Mouse (Mus musculus): ENCODE results near the gene Dnaaf1. TPM values are rescaled to one million over a fixed set of nuclear protein-coding genes. Genes with fewer than 3 reads are reported as not detected.

Dnaaf1 gene
- polyA plus RNA-seq, 1 experiment = 0.70 TPM

- Histone ChIP-seq H3K4me1 (ENCODE audit: control insufficient read depth, insufficient read depth, low read length) (peaks cover 1% of the 10 kb centered on the region; the same call in 1 of the 2 replicates), H3K4me3 (replicated peaks; ENCODE audit: control insufficient read depth, low read depth, low read length) (no peak overlapping the region), H3K27ac (ENCODE audit: control insufficient read depth, insufficient read depth, low read depth, low read length, poor library complexity) (no peak overlapping the region)
- WGBS = 53% methylated on average over 13 of the region's 13 CpGs
- no peak for TF ChIP-seq POLR2A (IDR thresholded peaks at IDR 0.05; ENCODE audit: borderline replicate concordance, control insufficient read depth, low read depth, low read length)
- no peak for TF ChIP-seq CTCF (IDR thresholded peaks at IDR 0.05; ENCODE audit: control insufficient read depth, insufficient read depth, low read length)
Observed at GRCm38 (mm10) chr8:119579096-119579495, 4.1 kb downstream of the Dnaaf1 start.

DNA sequence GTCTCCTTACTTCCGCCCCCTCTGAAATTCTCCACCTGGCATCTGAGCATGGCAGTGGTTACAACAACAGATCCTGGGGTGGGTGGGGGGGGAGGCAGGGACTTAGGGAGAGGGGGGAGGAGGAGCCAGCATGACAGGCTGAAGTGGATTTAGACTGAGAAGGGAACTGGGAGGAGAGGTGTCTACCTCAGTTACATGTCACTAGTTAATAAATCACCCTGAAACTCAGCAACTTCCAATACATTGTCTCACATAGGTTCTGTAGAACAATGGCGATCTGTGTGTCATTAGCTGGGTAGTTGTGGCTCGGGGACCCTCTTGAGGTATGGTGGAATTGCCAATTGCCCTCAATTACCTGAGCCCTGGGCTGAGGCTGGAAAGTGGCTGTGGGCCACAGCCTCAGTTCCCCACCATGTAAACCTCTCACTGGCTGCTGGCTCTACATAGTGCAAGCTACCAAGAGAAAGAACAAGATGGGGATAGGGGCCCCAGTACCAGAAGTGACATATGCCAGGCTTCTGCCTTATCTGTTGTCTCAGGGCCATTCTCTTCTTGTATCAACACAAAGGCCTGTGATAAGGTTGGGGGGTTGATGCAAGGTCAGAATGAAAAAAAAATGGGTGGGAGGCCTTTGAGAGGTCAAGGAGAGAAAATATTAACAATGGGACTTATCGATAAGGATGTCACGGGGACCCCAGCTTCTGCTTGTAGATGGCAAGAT is 5.6 kb downstream of the Dnaaf1 start:
- 85% methylated on average over 5 of the region's 5 CpGs for WGBS
- Histone ChIP-seq H3K4me1 (ENCODE audit: control insufficient read depth, insufficient read depth, low read length) (no peaks in the 10 kb centered on the region; the same call in 1 of the 2 replicates), H3K27ac (ENCODE audit: control insufficient read depth, insufficient read depth, low read depth, low read length, poor library complexity) (no peak overlapping the region), H3K4me3 (replicated peaks; ENCODE audit: control insufficient read depth, low read depth, low read length) (no peak overlapping the region)
- TF ChIP-seq CTCF (IDR thresholded peaks at IDR 0.05; ENCODE audit: control insufficient read depth, insufficient read depth, low read length) (no peak), POLR2A (IDR thresholded peaks at IDR 0.05; ENCODE audit: borderline replicate concordance, control insufficient read depth, low read depth, low read length) (no peak)

DNA sequence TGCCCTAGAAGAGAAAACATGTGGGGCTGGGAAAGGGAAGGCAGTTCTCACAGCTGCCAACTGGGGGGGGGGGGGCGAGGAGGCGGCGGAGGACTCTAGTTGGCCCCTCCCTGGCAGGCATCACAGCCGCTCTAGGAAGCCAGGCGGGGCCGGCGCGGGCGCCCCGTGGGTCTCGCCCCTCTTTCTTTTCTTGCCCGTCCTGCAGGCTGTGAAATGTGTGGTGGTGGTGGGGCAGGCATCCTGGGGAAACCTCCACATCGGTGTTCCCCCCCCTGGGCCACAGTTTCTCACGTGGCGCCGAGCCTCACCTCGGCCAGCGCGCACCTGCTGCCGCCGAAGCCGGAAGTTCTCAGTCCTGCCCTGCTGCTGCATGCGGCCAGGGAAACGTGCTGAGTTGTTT is 10.9 kb downstream of the Dnaaf1 start:
- TF ChIP-seq CTCF (IDR thresholded peaks at IDR 0.05; ENCODE audit: control insufficient read depth, insufficient read depth, low read length) (no peak), POLR2A (IDR thresholded peaks at IDR 0.05; ENCODE audit: borderline replicate concordance, control insufficient read depth, low read depth, low read length) (peak; percentile 35; the same call in 1 of the 2 replicates)
- 1% methylated on average over 23 of the region's 24 CpGs for WGBS
- Histone ChIP-seq H3K4me3 (replicated peaks; ENCODE audit: control insufficient read depth, low read depth, low read length) (peak overlapping the region; percentile 54), H3K27ac (ENCODE audit: control insufficient read depth, insufficient read depth, low read depth, low read length, poor library complexity) (peak overlapping the region; percentile 91), H3K4me1 (ENCODE audit: control insufficient read depth, insufficient read depth, low read length) (no peaks in the 10 kb centered on the region; the same call in 1 of the 2 replicates)

DNA sequence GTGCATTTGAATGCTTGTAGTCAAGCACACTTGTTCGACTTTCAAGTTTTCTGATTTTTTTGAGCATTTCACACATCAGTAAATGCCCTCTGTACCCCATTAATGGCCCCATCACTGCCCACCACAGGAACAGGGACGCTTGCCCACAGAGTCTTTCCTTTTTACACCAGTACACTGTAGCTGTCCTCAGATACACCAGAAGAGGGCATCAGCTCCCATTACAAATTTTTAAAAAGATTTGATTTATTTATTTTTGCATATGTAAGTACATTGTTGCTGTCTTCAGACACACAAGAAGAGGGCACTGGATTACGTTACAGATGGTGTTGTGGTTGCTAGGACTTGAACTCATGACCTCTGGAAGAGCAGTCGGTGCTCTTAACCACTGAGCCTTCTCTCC is 13.3 kb downstream of the Dnaaf1 start:
- TF ChIP-seq POLR2A (IDR thresholded peaks at IDR 0.05; ENCODE audit: borderline replicate concordance, control insufficient read depth, low read depth, low read length) = no peak
- TF ChIP-seq CTCF (IDR thresholded peaks at IDR 0.05; ENCODE audit: control insufficient read depth, insufficient read depth, low read length) = no peak

DNA sequence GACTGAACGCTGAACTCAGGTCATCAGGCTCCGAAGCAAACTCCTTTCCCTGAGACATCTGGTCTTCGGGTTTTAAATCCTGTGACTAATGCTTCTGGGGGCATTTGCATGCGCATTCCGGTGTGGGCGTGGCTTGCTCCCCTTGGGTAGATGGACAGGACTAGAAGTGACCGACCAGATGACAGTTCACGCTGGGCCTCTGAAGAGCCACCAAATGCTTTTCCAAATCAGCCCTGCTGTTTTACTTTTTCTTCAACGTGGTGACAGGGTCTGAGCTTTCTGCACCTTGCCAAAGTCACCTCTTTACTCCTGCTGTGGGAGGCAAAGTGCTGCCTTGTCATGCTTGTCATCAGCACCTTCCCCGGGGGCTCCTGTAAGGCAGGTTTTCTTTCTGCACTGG is 13.8 kb downstream of the Dnaaf1 start:
- H3K4me3 ChIP-seq (replicated peaks; ENCODE audit: control insufficient read depth, low read depth, low read length) = no peak overlapping the region
- H3K27ac ChIP-seq (ENCODE audit: control insufficient read depth, insufficient read depth, low read depth, low read length, poor library complexity) = no peak overlapping the region
- 68% methylated on average over 10 of the region's 10 CpGs for WGBS
- TF ChIP-seq POLR2A (IDR thresholded peaks at IDR 0.05; ENCODE audit: borderline replicate concordance, control insufficient read depth, low read depth, low read length) = no peak
- no peak for TF ChIP-seq CTCF (IDR thresholded peaks at IDR 0.05; ENCODE audit: control insufficient read depth, insufficient read depth, low read length)
- no peaks in the 10 kb centered on the region; the same call in 1 of the 2 replicates for H3K4me1 ChIP-seq (ENCODE audit: control insufficient read depth, insufficient read depth, low read length)

More for the DNA sequence above, 13.3 kb downstream of the Dnaaf1 start:
- no peak overlapping the region for H3K27ac ChIP-seq (ENCODE audit: control insufficient read depth, insufficient read depth, low read depth, low read length, poor library complexity)
- H3K4me3 ChIP-seq (replicated peaks; ENCODE audit: control insufficient read depth, low read depth, low read length) = no peak overlapping the region
- no peaks in the 10 kb centered on the region; the same call in 1 of the 2 replicates for H3K4me1 ChIP-seq (ENCODE audit: control insufficient read depth, insufficient read depth, low read length)
- WGBS = 70% methylated on average over 4 of the region's 4 CpGs

DNA sequence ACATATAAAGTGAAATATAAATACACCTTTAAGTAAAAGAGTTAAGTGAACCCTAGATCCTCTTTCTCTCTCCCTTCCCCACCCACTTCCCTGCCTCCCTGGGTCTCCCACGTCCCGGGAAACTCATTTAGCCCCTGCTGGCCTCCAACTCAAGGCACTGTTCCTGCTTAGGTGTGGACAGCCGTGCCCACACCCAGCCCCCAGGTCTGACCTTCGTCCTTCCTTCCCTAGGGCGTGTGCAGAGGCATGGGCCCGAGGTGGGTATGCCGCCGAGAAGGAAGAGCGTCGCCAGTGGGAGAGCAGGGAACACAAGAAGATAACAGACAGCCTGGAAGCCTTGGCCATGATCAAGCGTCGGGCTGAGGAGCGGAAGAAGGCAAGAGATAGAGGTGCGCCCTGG is 15.3 kb downstream of the Dnaaf1 start:
- 71% methylated on average over 14 of the region's 14 CpGs for WGBS
- TF ChIP-seq POLR2A (IDR thresholded peaks at IDR 0.05; ENCODE audit: borderline replicate concordance, control insufficient read depth, low read depth, low read length) = no peak
- no peak for TF ChIP-seq CTCF (IDR thresholded peaks at IDR 0.05; ENCODE audit: control insufficient read depth, insufficient read depth, low read length)
- H3K4me1 ChIP-seq (ENCODE audit: control insufficient read depth, insufficient read depth, low read length) = no peaks in the 10 kb centered on the region; the same call in 1 of the 2 replicates

DNA sequence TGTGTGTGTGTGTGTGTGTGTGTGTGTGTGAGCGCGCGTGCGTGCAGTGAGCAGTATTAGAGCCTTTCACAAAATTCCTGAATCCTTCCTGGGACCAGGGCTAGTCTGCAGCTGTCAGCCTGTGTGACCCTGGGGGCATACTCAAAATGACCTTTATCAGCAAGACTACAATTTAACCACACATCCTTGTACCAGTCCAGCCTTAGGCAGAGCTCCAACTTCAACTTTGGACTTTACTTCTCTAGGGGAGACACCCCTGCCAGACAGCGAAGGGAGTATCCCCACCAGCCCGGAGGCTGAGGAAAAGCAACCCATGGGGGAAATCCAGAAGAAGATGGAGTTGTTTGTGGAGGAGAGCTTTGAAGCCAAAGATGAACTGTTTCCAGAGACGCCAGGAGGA is 16.4 kb downstream of the Dnaaf1 start:
- TF ChIP-seq POLR2A (IDR thresholded peaks at IDR 0.05; ENCODE audit: borderline replicate concordance, control insufficient read depth, low read depth, low read length) (no peak), CTCF (IDR thresholded peaks at IDR 0.05; ENCODE audit: control insufficient read depth, insufficient read depth, low read length) (no peak)
- Histone ChIP-seq H3K27ac (ENCODE audit: control insufficient read depth, insufficient read depth, low read depth, low read length, poor library complexity) (no peak overlapping the region), H3K4me3 (replicated peaks; ENCODE audit: control insufficient read depth, low read depth, low read length) (no peak overlapping the region), H3K4me1 (ENCODE audit: control insufficient read depth, insufficient read depth, low read length) (no peaks in the 10 kb centered on the region; the same call in 1 of the 2 replicates)
- 82% methylated on average over 7 of the region's 7 CpGs for WGBS

More for the DNA sequence above, 15.3 kb downstream of the Dnaaf1 start:
- no peak overlapping the region for H3K27ac ChIP-seq (ENCODE audit: control insufficient read depth, insufficient read depth, low read depth, low read length, poor library complexity)
- H3K4me3 ChIP-seq (replicated peaks; ENCODE audit: control insufficient read depth, low read depth, low read length) = no peak overlapping the region

DNA sequence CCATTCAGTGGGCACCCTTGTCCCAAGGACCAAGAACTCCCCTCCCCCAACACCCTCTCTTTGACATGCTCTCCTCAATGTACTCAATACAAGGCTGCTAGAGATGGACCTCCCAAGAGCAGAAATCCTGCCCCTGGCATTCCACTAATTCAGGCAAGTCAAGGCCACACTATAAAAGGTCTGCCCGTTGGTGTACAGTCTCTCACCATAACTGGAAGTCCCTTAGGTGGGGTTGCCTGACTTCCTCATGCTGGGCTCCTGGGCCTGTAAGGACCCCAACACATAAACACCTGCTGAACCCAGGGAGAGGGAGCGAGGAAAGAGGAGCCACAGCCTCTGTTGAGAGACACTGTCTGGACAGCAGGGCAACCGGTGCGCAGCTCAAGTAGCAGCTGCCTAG is 28.7 kb downstream of the Dnaaf1 start:
- WGBS = 84% methylated on average over 4 of the region's 4 CpGs
- H3K4me1 ChIP-seq (ENCODE audit: control insufficient read depth, insufficient read depth, low read length) = peaks cover 2% of the 10 kb centered on the region; the same call in 1 of the 2 replicates
- TF ChIP-seq CTCF (IDR thresholded peaks at IDR 0.05; ENCODE audit: control insufficient read depth, insufficient read depth, low read length) (no peak), POLR2A (IDR thresholded peaks at IDR 0.05; ENCODE audit: borderline replicate concordance, control insufficient read depth, low read depth, low read length) (no peak)
- H3K4me3 ChIP-seq (replicated peaks; ENCODE audit: control insufficient read depth, low read depth, low read length) = no peak overlapping the region
- H3K27ac ChIP-seq (ENCODE audit: control insufficient read depth, insufficient read depth, low read depth, low read length, poor library complexity) = no peak overlapping the region

All from bone marrow, adult 2 months (tissue).